Mouse (Mus musculus): ENCODE results near the gene Snx7. TPM values are rescaled to one million over a fixed set of nuclear protein-coding genes. Genes with fewer than 3 reads are reported as not detected.

The Snx7 gene
- 2.2 and 5.0 TPM in 2 replicates for total RNA-seq (2015; ENCODE audit: low replicate concordance)
- total RNA-seq (2017; ENCODE audit: low replicate concordance), result 1.0 and 8.4 TPM in 2 replicates

DNA sequence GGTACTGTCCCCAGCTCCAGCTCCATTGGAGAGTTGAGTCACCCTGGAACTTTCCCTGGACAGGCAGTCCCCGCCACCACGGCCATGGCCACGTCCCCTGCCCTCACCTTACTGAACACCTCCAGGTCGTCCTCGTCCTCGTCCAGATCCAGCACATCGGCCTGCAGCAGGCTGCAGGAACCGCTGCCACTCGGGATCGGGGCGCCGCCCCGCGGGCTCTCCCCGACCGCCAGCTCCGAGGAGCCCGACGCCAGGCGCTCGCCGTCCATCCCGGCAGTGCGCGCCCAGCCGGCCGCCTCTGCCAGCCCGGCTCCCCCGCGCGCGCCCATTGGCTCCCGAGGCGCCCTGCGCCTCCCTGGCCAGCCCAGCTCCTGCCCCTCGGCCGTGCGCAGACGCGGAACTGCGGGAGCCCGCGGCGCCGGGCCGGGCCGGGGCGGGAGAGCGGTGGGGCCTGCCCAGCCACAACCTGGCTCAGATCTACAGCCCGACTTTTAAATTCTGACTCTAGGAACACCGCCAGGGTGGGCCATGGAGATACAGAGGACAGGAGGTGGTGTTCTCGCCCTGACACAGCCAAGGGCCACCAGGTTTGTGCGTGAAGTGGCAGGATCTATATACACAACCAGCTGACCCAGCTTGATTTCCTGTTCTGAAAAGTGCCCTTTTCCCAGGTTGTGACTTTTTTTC lies at the start of gene Snx7:
TSS of gene Snx7 (minus strand) at position 300 of the 687 bp plus-strand sequence.
- no peak for ATAC-seq (replicated peaks; ENCODE audit: low FRiP score, poor library complexity, severe bottlenecking)

DNA sequence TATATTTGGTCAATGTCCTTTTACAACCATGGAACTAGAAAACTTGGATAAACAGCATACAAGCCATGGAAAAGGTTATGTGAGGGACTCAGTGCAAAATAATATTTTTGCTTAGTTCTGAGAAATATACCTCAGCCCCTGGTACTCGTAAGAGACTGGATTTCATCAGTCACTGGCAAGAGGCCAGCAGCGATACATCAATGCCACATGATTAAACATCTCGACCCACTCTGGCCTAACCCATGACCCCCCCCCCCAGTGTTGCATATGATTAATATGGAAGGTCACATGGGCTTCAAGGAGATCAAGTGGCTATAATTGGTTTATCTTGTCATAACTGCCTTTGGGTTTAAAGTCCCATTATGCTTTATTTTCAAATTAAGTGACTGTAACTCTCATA lies 46.7 kb upstream of the Snx7 start:
- ATAC-seq (replicated peaks; ENCODE audit: low FRiP score, poor library complexity, severe bottlenecking), result no peak

DNA sequence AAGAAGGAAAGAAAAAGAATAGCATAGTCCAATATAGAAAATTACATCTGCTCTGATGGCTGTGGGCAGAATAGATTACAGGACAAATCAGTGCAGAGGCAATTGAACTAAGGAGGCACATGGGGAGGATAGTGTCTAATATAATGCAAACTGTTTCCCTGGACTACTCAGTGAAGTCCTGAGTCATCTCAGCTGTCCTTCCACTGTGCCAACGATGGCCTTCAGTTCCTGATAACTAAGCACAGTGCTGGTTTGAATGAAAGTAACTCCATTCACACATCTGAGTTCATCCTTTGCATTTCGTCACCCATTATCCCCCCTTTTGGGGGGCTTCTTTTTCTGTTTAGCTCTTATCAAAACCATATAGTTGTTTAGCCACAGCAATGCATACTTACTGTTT lies 25.0 kb upstream of the Snx7 start:
- ATAC-seq (replicated peaks; ENCODE audit: low FRiP score, poor library complexity, severe bottlenecking), result no peak

DNA sequence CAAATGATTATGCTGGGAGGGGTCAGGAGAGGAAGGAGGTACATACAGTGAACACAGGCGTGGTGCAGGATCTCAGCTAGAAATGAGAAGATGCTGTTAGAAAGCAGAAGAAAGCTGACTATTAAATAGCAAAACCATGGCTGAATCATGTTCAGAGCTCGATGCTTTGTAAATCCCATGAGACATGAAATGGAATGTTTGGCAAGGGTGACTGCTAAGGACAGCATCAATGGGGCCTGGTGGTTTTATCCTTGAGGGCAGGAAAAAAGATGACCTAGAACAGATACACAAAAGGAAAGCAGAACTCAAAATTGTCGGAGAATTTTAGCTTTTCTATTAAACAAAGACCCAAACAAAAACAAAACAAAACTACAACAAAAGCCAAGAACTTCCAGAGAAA lies 6.7 kb upstream of the Snx7 start:
- ATAC-seq (replicated peaks; ENCODE audit: low FRiP score, poor library complexity, severe bottlenecking), result no peak

DNA sequence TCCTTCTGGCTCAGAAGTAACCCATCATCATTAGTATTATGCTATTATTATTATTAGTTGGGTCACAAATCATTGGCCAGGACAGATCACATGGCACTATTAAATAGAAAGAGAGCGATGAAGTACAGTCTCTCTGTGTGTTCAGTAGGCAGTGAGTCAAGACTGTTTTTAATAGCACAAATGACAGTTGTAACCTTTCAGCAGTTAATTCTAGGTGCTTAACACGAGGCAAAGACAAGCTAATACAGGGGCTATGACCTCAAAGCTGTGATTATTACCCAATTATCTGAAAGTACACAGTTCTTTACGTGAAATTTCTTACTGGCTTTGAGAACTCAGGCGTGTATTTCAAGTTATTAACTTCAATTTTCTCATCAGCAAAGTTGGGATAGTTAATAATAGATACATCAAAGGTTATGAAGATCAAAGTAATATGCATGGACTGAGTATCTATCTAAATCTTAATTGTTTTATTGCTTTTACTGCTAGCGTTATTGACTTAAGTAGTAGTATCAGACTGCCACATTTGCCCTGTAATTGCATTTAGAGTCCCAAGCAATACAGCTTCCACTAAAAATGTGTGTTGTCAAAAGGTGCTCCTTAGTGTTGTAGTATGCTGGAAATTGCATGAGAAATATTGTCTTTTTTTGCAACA lies 4.6 kb upstream of the Snx7 start:
- ATAC-seq (replicated peaks; ENCODE audit: low FRiP score, poor library complexity, severe bottlenecking), result no peak

DNA sequence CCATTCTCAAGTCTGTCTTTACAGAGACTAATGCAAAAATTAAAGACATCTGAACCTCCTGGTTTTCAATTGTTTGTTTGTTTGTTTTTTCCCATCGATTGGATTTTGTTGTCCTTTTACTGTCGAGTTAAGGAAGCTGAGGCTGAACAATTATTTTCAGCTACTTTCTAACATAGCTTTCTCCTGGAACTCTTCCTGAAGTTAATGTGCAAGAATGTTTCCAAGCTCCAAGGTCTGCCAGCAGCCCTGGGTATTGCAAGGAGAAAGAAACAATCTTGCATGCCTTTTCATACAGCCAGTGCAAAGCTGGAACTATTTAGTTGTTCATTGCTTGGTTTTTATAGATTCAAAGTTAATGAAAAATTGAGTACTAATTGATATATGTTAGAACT lies 584 bp upstream of the Snx7 start:
- ATAC-seq (replicated peaks; ENCODE audit: low FRiP score, poor library complexity, severe bottlenecking), result no peak

DNA sequence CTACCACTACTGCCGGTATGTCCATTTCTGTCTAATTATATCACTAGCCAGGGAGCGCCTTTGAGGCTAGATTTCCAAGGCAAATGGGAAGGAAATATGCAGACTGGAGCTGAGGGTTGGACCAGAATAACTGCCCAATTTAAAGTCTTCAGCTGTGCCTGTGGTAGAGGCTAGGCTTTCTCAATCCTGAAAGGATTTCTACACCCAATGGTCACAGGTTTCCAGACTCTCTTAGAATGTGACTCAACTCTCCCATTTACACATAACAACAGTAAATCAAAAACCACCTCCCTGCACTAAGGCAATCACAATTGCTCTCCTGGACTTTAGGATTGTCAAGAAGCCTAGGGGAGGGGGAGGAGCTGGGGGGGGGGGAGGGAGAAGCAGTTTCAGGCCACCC lies 645 bp downstream of the Snx7 start:
- ATAC-seq (replicated peaks; ENCODE audit: low FRiP score, poor library complexity, severe bottlenecking), result no peak

DNA sequence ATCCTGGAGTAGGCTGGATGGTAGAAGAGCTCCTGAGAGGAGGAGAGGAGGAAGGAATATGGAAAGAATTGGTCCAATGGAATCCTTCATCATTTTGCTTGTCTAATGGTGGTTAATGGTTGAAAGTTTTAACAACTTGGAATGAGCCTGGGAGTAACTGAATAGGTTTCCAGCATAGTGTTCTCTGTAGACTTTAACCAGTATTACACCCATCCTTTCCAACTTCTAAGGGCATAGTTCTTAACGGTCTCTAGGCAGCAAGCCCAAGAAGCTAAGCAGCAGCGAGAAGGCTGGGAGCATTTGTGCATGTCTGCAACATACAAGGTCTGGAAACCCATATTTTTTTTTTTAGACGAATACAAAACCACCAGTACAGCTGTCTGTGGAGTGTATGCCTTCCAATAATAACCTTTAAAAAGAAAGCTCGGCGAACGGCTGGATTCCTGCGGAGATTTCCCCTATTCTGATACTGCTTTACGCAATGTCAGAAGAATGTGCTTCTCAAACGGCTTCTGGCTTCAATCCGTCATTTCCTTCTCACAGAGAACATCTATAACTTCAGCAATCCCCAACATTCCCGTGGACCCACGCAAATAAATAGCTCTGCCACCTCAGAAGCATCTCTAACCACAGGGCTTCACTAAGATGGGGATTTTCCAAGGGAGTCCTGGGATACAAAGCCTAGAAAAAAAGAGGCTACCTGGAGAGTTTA lies 1.9 kb downstream of the Snx7 start:
- no peak for ATAC-seq (replicated peaks; ENCODE audit: low FRiP score, poor library complexity, severe bottlenecking)

DNA sequence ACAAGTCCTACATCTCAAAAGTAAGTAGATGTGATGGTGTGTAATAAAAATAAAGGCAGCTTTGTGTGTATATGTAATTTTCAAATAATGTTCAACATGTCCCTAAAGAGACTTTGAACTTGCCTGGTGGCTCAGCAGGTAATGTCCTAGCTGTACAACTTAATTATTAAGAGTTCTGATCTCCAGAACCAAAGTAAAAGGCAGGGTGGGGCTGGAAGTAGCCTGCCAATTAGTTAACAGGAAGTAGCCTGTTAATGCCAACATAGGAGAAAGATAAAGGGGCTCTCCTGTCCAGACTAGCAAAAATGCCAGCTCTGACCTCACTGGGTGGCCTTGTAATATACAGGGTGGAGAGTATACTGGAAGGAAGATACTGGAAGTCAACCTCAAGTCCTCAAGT lies 3.1 kb downstream of the Snx7 start:
- ATAC-seq (replicated peaks; ENCODE audit: low FRiP score, poor library complexity, severe bottlenecking), result no peak

DNA sequence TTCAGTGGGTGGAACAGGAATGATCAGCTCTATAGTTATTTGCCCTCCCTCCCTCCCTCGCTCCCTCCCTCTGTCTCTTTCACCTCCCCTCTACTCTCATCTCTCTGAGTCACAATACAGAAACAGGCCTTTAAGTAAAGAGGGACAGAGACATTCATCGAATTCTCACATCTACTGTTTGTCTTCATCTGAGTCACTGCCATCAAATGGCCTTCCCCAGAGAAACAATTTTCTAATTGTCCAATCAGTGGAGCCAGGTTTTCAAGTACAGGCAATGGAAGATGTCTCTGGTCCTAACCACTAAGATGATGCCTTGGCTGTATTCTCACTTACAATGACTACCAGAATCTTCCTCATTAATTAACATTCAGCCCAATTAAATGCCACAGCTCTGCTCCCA lies 5.8 kb downstream of the Snx7 start:
- ATAC-seq (replicated peaks; ENCODE audit: low FRiP score, poor library complexity, severe bottlenecking), result no peak

DNA sequence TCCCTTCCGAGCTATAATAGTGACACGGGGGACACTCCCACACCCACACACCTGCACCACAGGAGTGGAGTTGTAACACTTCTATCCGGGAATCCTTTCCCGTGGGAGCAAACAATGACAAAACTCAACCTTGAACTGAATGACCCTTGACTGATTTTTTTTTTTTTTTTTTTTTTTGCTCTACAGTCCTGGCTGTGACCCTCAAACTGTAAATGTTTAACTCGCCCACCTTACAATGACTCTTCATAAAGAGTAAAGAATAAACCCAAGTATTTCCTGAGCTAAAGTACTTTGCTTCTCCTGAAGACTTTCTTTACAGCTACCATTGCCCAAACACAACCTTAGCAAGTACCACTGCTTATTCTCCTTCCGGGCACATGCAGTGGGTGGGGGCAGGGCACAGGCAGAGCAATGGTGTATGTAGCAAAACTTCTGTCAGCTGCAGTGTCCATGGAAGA lies 6.7 kb downstream of the Snx7 start:
- no peak for ATAC-seq (replicated peaks; ENCODE audit: low FRiP score, poor library complexity, severe bottlenecking)

DNA sequence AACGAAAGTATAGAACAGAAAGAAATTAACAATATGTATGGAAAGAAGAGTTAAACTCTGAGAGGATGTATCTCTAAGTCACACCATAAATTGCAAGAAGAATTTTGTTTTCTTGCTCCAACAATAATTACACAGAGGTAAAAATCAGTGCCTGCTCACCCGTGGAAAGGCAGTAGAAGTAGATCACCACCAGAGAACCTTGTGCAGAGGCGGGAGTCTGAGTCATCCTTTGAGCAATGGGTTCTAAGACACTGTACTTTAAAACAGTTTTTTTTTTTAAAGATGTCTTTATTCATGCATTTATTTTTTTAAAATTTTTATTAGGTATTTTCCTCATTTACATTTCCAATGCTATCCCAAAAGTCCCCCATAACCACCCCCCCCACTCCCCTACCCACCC lies 9.7 kb downstream of the Snx7 start:
- ATAC-seq (replicated peaks; ENCODE audit: low FRiP score, poor library complexity, severe bottlenecking), result no peak

DNA sequence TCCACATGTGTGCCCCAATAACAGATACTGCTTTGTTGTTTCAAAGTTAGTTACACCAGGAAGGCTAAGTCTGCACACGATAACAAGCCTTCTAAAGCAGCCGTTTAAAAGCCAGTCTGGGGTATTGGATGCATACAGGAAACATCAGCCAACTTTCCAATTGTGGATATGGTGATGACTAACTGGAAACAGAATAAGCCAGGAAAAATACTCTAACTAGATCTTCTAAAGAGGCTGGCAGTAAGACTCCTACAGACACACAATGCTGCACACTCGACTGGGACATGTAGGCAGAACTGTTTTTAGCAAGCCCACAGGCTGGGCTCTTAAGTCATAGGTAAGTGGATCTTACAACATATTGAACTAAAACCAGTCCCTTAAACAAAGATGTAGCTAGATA lies 15.0 kb downstream of the Snx7 start:
- ATAC-seq (replicated peaks; ENCODE audit: low FRiP score, poor library complexity, severe bottlenecking), result no peak

DNA sequence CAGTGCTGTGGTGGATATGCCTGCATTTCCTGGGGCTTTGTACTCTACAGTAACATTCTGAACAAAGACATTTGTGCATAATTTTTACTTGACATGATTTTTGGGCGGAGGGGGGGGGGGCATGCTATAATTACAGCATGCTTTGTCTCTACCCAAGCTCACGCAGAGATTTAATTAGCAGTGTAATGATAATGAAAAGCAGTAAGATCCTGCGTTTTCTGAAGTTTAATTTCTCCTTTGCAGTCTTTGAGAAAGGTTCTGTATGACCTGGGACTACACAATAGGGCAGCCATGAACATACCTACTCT lies 16.7 kb downstream of the Snx7 start:
- ATAC-seq (replicated peaks; ENCODE audit: low FRiP score, poor library complexity, severe bottlenecking), result no peak

DNA sequence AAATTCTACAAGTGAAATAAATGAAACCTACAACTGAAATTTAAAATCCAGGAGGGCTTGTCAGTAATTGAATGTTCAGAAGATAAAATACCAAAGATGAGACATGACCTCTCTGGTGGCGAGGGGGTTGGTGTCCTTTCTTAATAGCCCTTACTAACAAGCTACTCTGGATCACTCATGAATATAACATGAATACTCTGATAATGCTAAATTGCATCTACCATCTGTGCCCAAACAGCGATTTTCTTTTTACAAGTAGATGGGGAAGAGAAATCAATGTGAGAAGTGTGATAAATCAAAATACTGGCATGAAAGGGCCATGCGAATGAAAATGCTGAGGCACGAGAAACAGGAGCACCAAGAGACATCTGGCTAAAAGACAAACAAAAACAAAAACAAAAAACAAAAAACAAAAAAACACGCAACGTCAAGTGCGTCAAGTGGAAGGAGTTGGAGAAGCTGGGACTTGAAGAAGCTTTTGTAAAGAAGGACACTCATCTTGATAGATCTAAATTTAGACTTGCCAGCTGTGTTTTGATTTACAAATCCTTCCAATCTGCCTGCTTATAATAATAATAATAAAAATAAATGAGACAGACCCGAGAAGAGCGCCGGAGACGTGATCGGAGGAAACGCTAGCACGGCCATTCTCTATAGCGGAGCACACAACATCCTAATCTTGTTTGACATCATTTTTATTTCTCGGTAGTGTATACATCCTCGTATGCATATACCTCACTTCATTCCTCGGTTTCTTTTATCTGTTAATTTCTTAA lies 17.3 kb downstream of the Snx7 start:
- ATAC-seq (replicated peaks; ENCODE audit: low FRiP score, poor library complexity, severe bottlenecking), result no peak

DNA sequence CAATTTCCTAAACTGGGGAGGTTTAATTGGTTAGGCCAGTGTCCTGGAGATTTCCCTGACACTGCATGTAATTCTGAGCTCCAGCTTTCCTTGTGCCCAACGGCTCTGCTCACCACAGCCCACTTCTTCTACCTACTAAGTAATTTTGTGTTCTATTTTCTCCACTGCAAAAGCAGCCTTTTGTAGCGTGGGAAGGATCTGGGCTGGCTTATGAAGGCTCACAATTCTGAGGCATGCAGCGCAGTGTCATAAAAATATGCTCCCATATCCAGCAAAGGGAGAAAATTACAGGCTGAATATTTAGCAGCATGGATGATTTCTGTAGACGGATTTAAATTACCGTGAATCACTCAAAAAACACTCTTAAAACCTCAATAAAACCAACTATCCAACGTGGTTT lies 19.9 kb downstream of the Snx7 start:
- ATAC-seq (replicated peaks; ENCODE audit: low FRiP score, poor library complexity, severe bottlenecking), result no peak

DNA sequence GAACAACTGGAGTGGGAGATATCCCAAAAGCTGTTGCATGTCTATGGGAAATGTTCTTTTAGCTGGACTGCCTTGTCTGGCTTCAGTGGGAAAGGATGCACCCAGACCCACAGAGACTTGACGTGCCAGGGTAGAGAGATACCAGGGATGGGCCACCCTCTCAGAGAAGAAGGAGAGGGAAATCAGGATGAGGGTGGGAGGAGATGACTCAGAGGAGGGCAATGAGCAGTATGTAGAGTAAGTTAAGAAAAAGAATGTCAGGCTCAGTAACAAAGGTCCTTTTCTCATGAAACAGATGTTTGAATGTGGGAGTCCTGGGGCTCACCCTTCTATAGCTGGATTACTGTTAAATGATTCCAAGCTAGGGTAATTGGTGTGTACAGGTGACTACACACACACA lies 26.1 kb downstream of the Snx7 start:
- no peak for ATAC-seq (replicated peaks; ENCODE audit: low FRiP score, poor library complexity, severe bottlenecking)

DNA sequence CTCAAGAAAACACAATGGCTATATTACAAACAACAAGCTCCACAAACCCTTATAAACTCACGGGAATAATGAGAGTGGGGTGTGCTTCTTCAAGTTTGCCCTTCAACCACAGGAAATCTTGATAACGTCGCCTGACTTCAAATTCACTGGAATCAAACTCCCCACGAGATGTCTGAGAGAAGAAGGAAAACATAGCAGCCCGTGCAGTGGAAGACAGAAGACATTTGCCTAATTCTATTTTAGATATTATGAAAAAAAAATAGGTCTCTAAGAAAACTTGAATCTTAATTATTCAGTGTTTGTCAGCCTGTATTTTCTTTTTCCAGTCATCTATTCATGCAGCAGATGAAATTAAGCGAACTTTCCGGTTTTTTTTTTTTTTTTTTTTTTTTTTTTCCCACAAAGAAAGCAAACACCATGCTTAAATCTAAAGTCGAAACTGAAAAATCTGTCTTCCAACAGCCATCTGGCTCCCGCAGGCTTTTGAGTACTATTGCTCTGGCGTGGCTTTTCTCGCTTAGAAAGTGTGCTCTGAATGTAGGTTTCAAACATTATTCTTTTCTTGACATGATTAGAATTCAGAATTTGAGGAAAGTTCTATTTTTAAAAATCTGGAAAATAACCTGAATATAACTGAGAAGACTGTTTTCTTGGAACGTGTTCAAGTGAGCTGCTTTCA lies 28.7 kb downstream of the Snx7 start:
- ATAC-seq (replicated peaks; ENCODE audit: low FRiP score, poor library complexity, severe bottlenecking), result no peak

DNA sequence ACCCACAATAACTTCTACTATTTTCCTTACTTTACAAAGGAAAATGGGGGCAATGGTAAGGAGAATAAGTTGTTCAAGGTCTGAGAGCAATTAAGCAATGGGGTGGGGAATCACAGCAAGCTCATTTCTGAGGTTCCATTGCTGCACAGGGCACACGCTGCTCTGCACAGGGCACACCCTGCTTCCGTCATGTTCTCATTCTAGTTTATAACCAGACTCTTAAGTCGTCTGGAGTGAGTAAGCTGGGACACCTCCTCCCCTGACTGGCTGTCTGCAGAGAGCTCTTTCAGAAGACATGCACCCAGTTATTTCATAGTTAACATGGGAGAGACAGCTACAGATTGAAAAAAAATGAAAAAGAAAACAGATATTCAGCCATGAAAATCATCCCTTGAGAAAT lies 30.7 kb downstream of the Snx7 start:
- no peak for ATAC-seq (replicated peaks; ENCODE audit: low FRiP score, poor library complexity, severe bottlenecking)
